Mouse (Mus musculus): Measurements from ENCODE around the gene Fgf2. TPM values are rescaled to one million over a fixed set of nuclear protein-coding genes. Genes with fewer than 3 reads are reported as not detected.

The Fgf2 gene
- polyA plus RNA-seq, 2 experiments, result 10.5 to 12.9 TPM

DNA sequence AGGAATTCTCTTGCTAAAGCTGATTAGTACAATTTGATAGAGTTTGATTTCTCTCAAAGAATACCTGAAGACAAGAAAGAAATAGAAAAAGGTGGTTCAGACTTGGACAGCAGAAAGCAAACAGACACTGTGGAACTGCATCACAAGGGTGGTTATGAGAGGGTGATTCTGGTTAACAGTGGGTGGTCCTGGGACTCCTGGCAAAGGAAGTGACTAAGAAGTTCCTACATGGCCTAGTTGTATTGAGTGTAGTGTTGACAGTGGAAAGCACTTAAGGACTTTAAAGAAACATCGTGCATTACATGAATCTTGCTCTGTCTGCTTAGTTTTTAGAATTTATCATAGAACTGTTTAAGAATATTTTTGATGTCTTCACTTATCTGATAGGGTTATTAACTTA is 107.8 kb downstream of the Fgf2 start:
- 92% methylated on average over 1 of the region's 1 CpGs for WGBS
- no peak overlapping the region for H3K4me3 ChIP-seq (replicated peaks; ENCODE audit: low read length)
- DNase-seq (ENCODE audit: low spot score) (no peak), ATAC-seq (ENCODE audit: low FRiP score, low read depth) (no peak)
- H3K27me3 ChIP-seq (ENCODE audit: control insufficient read depth, insufficient read depth, low read length), result no peaks in the 10 kb centered on the region
- no peak for TF ChIP-seq POLR2A (IDR thresholded peaks at IDR 0.05; ENCODE audit: borderline replicate concordance, extremely low read depth, insufficient read depth, insufficient read length)
- H3K4me2 ChIP-seq (replicated peaks; ENCODE audit: low read depth, low read length, severe bottlenecking), result no peak overlapping the region
- no peaks in the 10 kb centered on the region for H3K4me1 ChIP-seq (ENCODE audit: control insufficient read depth, insufficient read depth, low read length)
- H3K27ac ChIP-seq (replicated peaks; ENCODE audit: low read depth, low read length), result no peak overlapping the region
- H3K9ac ChIP-seq (ENCODE audit: low read depth, low read length, severe bottlenecking), result no peak overlapping the region
- peaks cover 9% of the 10 kb centered on the region; the same call in 1 of the 2 replicates for H3K36me3 ChIP-seq (ENCODE audit: control insufficient read depth, insufficient read depth, low read length)
- H3K9me3 ChIP-seq (ENCODE audit: control insufficient read depth, low read length), result no peaks in the 10 kb centered on the region

Other genes starting within 250 kb of the Fgf2 start
- 0.15 and 0.52 TPM in 2 replicates for gene Il2, start 222.4 kb upstream of the Fgf2 start, polyA plus RNA-seq (2012; rRNA removed)
- gene Il2, start 222.4 kb upstream of the Fgf2 start, polyA plus RNA-seq (2014; fragmentation: Nextera tagmentation; extraction: Ambion mirVana), result 0.50 and 0.74 TPM in 2 replicates
- not detected in 2 replicates for gene Il21, start 115.7 kb upstream of the Fgf2 start, polyA plus RNA-seq (2012; rRNA removed)
- not detected in 2 replicates for gene Il21, start 115.7 kb upstream of the Fgf2 start, polyA plus RNA-seq (2014; fragmentation: Nextera tagmentation; extraction: Ambion mirVana)
- 7.5 and 7.8 TPM in 2 replicates for gene Bbs12, start 35.8 kb upstream of the Fgf2 start, polyA plus RNA-seq (2012; rRNA removed)
- gene Bbs12, start 35.8 kb upstream of the Fgf2 start, polyA plus RNA-seq (2014; fragmentation: Nextera tagmentation; extraction: Ambion mirVana), result 7.4 and 10.6 TPM in 2 replicates
- gene Cetn4, start 35.6 kb upstream of the Fgf2 start, polyA plus RNA-seq (2012; rRNA removed), result 1.8 and 3.4 TPM in 2 replicates
- 1.8 and 2.6 TPM in 2 replicates for gene Cetn4, start 35.6 kb upstream of the Fgf2 start, polyA plus RNA-seq (2014; fragmentation: Nextera tagmentation; extraction: Ambion mirVana)
- 5.7 and 9.6 TPM in 2 replicates for gene Spata5, start 71.5 kb downstream of the Fgf2 start, polyA plus RNA-seq (2012; rRNA removed)
- gene Spata5, start 71.5 kb downstream of the Fgf2 start, polyA plus RNA-seq (2014; fragmentation: Nextera tagmentation; extraction: Ambion mirVana), result 39.9 and 40.2 TPM in 2 replicates
- gene Nudt6, start 71.9 kb downstream of the Fgf2 start, polyA plus RNA-seq (2012; rRNA removed), result 7.2 and 8.9 TPM in 2 replicates
- 5.0 and 5.9 TPM in 2 replicates for gene Nudt6, start 71.9 kb downstream of the Fgf2 start, polyA plus RNA-seq (2014; fragmentation: Nextera tagmentation; extraction: Ambion mirVana)